Mouse (Mus musculus) left cerebral cortex, adult 11 months (tissue): Measurements from ENCODE around the gene Panx1.

ENCODE experiments used
- DNase-seq: peaks from one replicate; pipeline ENCODE4 v3.0.0; 2022; ENCODE audit warnings: low spot score

Panx1 gene

DNA sequence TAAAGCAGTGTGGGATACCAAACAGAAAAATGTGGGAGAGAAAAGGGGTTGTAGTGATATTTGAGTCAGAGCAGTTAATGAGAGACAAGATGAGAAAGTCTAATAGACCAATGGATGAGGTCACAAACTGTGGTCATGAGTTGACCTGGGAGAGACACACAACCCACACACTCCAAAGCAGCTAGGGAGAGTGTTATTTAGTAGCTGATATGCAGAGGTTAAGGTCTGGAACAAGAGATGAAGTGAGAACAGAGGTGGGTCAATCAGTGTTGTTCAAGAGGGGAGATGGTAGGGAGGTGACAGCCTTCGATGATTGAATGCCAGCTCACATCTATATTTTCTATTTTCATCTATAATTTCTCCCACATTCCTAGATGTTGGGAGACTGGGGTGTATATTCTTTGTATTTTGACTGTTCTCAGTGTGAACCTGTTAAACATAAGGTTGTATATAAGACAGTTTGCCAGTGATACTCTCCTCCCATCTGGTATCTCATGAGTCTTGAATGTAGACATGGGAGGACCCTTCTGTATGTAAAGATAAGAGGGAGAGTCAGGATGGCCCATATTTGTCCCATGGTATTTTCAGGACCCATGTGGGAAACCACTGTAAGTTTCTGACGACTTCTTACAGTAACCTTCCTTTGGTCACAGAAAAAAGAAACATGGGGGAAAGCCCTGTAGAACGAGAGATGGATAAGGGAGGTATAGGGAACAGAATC is 74.3 kb downstream of the Panx1 start:
- no peak for DNase-seq

DNA sequence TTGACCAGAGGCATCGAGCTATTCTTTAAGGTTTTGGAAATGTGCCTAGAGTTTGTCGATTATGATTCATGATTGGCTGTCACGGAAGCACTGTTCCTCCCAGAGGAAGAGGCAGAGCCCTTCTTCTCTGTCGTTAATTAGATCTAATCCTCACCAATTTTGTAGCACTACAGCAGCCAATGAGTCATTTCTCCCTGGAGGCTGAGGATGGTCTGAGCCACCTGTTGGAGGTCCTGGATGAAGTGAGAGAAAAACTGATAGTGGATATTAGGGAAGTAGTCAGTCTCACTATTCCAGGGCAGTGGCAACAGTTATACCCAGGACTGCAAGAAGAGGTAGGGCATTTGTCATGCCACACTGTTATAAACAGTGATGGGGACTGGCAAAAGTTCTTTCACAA is 75.1 kb downstream of the Panx1 start:
- no peak for DNase-seq

DNA sequence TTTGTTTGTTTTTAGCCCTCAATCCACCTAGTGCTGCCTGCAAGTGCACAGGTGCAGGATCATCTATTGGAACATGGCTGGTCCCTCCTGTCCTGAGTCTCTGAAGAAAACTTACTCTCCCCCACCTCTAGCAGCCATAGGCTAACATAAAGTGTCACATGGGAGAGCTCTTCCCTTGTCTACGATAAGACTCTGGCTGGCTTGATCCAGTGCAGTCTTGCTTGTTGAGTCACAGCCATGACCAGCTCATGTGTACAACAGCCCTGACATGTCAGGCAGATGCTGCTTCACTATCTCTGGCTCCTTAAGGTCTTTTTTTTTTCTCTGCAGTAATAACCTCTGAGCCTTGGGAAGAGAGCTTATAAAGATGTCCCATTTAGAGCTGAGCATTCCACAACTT is 77.7 kb downstream of the Panx1 start:
- no peak for DNase-seq

DNA sequence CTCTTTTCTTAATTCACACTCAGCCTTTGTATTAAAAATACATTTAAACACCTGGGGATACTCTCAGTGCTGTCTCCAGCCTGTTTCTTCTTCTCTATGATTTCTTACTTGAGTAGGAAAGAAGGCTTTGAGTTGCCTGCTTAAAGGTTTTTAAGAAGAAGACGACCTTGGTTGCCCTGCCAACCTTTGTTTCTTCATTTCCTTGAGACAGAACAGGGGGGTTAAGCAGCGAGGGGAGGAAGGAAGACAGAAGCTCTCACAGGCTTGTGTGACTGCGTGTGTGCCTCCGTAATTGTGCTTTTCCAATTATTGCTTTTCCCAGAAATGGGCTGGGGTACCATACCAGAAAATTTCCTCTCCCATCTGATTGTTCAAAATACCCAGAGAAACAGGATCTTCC is 78.5 kb downstream of the Panx1 start:
- DNase-seq = no peak

DNA sequence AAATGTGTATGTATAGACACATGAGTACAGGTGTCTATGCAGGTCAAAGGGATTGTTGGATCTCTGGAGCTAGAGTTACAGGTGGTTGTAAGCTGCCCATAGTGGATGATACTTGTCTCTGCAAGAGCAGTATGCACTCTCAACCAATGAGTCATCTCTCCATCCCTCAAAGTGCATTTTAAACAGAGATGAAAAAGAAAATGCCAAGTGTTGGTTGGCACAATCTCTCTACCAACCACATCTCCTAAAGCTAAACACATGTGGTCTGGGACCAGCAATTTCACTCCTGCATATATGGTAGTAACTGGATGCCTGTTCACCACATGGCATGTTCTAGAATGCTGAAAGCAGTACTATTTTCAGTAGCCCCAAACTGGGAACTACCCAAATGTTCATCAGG is 79.9 kb downstream of the Panx1 start:
- no peak for DNase-seq

DNA sequence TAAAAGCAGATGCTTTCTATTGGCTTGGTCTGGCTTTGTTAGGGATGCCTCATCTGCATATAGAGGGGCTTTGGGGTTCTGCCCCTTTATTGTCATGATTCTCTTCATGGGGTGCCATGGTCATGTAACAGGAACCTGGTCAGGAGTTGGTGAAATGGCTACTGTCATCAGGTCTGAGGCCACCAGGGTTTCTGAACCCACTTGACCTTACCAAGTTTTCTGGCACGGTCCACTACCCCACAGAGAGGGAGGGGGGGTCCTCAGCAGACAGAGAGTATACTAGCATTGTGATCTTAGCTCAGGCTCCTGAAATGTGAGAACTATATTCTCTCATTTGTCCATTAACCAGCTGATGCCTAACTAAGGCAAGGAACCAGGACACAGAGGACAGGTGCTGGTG is 82.5 kb downstream of the Panx1 start:
- no peak for DNase-seq

DNA sequence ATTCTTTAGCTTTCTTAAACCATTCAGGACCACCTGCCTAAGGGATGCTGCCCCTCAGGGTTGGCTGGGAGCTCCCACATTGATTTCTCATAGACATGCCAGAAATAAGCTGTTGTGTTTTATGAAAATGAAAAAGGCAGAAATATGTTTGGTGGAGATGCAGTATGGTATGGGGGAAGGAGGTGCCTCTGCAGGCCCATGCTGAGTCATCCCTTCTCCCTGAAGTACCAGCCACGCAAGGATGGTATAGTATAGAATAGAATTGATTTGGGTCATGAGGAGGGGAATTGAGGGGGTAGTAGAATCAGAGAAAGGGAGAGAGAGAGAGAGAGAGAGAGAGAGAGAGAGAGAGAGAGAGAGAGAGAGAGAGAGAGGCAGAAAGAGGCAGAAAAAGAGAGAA is 90.6 kb downstream of the Panx1 start:
- DNase-seq = no peak
